Mouse (Mus musculus) liver (tissue): ENCODE measurements around the gene Emsy.
A peak's percentile ranks its signal among the peaks of the same experiment; 100 is the strongest.

Source experiments
- DNase-seq: peaks from one replicate; pipeline ENCODE4 v3.0.0-alpha.2; 2020; ENCODE audit warnings: mixed read lengths

The Emsy gene

DNA sequence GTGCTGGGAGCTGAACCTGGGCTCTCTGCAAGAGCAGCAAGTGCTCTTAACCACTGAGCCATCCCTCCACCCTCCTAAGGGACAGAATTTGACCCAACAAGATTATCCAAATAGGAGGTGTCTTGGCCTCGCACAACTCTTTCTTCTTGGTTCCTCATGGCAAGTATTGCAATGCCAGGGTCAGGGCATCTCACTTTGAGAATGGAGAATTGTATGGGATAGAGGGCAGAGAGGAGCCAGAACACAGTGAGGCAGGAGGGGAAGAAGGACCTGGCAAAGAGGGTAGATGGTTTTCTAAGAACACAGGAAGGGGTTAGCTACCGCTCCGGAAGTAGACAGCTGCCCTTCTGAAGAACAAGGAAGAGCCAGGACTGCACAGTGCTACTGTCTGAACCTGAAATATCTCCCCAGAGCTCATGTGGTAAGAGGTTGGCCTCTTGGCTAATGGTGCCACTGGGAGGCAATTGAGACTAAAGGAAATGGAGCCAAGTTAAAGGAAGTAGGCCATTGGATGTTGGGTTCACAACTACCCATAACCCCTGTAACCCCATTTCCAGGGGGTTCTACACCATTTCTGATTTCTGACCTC lies 80.8 kb downstream of the Emsy start:
- no peak for DNase-seq

GRCm38 (mm10) chr7:98574771-98575191 lies 81.8 kb downstream of the Emsy start:
- no peak for DNase-seq

DNA sequence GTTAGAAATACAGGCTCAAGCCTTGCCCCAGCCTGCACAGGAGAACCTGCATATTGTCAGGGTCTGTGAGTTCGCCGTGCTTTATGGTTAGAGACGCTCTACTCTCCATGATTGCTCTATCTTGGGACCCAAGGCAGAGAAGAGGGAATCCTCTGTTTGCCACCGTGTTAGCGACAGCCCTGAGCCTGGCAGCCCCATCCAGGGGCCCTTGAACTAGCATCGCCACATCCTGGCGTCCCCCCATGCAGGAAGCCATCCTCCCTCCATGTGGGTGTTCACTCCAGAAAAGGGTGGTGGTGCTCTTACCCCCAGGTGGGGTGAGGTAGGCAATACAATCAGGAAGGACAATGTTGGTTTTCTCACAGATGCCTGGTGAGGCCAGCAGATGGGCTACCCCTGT lies 82.3 kb downstream of the Emsy start:
- DNase-seq, result no peak

- peak; percentile 33 for DNase-seq
Observed at GRCm38 (mm10) chr7:98573231-98573781, 83.3 kb downstream of the Emsy start.

DNA sequence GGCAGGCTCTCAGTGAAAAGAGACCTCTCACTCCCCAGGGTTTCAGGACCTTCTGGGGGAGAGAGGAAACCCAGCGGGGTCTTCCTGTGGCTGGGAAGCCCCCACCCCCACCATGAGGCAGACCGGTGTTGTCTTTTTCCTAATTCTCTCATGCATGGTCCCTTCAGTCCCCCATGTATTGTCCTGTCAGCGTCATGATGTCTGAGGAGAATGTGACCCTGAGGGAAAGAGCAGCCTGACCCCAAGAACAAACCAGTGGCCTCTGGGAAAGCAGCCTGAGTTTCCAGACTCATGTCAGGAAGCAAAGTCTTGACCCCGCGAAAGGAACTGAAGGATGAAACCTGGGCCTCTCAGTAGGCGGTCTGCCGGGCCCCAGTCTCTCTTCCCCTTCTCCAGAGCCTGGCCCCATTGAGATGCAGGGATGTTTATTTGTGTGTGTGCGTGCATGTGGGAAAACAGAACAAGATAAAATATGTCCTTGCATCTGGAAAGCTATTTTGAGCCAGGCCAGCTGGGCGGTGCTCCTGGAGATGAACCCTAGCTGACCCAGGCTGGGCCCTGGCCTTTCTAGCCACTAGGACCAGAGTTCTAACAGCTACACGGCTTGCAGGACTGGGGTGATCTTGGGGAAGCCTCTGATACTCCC lies 84.2 kb downstream of the Emsy start:
- DNase-seq, result peak; percentile 26

GRCm38 (mm10) chr7:98570824-98571505 lies 85.6 kb downstream of the Emsy start:
- DNase-seq, result no peak

DNA sequence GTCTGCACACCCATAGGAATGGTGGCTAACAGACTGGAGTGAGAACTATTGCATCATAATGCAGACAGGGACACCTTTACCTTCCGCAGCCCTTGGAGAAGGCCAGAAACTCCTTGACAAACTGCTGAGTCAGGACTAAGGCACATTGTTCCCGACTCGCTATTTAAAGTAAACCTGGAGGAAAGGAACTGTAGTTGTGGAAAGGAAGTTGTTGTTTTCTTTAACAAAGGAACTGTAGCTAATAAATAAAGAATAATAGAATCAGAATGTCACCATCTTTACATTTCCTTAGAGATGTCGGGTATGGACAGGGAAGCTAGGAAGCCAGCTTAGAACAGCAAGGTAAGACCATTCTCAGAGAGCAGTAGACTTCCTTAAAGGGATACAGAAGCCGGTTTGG lies 89.5 kb downstream of the Emsy start:
- DNase-seq, result no peak

DNA sequence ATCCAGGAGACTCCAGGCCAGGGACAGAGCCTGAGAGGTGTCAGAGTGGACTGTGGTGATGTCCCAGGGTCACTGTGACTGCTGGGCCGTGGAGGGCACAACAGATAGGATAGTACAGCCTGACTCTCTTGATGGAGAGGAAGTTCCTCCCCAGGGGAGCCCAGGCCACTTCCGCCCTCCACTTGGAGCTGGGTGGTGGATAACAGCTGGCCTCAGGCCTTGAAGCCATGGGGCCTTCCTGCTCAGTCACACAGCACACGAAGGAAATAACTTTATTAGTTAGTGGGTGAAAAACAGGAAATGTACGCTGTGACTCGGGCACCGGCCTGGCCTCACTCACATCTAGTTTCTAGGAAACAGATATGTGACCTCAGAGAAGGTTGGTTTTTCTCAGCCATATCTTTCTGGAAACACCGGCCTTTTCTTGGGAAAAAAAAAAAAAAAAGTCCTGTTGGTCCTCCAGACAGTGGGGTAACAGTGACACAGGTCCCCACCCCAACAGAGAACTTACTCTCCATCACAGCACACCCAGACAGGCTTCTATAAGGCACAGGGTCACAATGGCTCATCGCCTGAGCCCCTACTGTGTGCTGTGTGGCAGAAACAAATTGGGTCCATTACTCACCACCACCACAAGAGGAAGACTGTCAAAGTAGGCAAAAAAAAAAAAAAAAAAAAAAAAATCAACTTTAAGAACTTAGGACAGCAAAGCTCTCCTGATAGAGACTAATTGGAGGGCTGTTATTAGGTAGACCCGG lies 91.8 kb downstream of the Emsy start:
- DNase-seq, result peak; percentile 42

DNA sequence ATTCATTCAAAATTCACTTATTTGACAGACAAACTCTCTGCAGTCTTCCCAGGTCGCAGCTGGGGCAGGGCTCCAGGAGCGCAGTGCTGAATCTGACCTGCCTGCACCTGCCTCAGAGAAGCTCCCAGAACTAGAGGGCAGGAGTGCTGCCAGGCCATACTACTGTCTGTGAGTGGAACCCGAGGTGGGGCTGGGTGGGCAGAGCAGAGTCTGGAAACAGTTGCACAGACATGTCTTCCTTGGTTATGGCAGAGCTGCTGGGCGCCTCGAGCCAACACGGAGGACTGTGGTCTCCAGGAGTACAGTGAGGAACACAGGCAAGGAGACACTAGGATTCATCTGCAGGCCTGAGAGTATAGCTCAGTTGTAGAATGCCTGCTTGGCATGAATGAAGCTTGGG lies 92.6 kb downstream of the Emsy start:
- no peak for DNase-seq

DNA sequence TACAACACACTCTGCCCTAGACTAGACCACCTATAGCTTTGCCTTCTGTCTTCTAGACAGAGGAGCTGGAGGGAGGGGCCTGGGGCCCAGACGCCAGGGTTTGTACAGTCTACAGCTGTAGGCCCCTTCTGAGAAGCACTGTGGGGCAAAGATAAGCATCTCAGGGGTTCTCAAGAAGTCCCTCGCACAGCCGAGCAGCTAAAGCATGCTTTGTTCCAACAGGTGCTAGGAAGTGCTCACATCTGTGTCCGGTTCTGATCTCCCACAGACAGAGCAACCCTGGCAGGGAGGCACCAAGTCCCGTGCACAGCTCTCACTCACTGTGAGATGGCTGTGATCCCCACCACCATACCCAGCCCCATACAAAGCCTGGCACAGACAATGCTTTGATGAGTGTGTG lies 93.6 kb downstream of the Emsy start:
- DNase-seq, result no peak

- DNase-seq, result no peak
Observed at GRCm38 (mm10) chr7:98562186-98562585, 94.4 kb downstream of the Emsy start.

- no peak for DNase-seq
Observed at GRCm38 (mm10) chr7:98561556-98562164, 94.9 kb downstream of the Emsy start.

GRCm38 (mm10) chr7:98558128-98558921 lies 98.3 kb downstream of the Emsy start:
- DNase-seq, result no peak

DNA sequence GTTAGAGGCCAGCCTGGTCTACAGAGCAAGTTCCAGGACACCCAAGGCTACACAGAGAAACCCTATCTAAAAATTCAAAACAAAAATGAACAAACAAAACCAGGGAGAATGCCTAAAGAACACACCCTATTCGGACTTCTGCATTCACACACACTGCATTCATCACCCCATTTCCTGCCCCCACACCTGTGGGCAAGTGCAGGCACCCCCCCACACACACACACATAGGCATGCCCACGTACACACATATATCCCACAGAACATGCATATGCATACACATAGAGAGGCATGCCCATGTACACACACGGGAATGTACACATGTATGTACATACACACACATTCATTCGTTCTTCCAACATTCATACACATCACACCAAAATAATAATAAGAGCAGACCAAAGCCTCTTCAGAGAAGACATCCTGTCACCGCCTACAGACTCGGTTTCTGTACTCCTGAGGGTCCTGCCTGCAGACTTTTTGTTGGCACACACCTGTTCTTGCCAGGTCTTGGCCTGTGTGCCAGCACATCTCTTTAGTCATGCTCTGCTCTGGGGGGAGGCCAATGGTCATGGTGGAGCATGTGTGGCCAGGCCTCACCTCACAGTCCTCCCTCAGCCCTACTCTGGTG lies 99.7 kb downstream of the Emsy start:
- no peak for DNase-seq

DNA sequence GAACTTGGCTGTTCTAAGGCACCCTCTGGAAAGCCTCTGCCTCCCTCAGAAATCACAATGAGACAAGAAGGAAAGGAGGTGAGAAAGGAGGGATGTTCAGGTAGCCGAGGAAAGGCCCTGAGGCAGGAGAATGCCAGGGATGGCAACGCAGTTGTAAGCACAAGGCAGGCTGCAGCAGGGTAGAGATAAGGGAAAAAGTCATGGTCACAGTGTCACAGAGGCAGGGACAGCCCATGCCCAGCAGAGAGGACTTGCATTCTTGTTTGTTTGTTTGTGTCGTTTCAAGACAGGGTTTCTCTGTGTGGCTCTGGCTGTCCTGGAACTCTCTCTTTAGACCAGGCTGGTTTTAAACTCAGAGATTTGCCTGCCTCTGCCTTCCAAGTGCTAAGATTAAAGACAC lies 105.5 kb downstream of the Emsy start:
- no peak for DNase-seq

- no peak for DNase-seq
Observed at GRCm38 (mm10) chr7:98550596-98550995, 106.0 kb downstream of the Emsy start.

DNA sequence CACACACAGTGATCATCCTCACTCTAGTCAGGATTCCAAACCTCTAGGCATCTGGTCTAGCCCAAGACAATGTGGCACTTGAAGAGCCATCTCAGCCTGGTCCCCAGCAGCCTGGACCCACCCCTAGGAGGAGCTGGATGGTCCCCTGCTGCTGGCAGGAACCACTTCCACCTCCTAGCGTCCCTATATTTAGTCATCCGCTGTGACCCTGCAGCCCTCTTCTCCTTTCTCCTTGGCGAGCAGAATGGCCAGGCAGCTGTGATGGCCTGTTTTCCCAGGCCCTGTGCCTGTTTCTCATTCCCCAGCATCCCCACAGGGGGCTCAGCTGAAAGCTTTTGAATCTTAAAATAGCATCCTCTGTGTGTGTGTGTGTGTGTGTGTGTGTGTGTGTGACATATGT lies 107.7 kb downstream of the Emsy start:
- no peak for DNase-seq

DNA sequence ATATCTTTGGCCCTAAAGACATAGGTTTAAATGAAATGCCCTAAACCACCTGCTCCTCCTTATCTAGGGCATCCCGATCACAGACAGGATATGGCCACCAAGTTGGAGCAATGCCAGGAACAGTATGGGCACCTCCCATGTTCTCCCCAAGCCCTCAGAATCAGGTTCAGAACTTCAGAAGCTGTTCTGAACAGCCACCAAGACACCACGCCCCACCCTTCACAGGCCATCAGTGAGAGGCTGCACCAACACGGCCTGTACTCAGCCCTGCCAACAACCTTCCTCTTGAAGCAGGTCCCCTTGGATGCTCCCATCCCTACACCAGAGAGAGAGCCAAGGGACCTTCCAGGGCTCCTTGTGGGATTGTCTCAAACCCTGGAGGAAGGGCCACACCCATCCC lies 112.0 kb downstream of the Emsy start:
- DNase-seq, result no peak

GRCm38 (mm10) chr7:98543853-98544370 lies 112.7 kb downstream of the Emsy start:
- DNase-seq, result no peak

GRCm38 (mm10) chr7:98542731-98543142 lies 113.8 kb downstream of the Emsy start:
- no peak for DNase-seq

- DNase-seq, result no peak
Observed at GRCm38 (mm10) chr7:98542267-98542666, 114.3 kb downstream of the Emsy start.
